Mouse (Mus musculus): ENCODE data around the gene Acvr1b. TPM values are rescaled to one million over a fixed set of nuclear protein-coding genes. Genes with fewer than 3 reads are reported as not detected.
A peak's percentile ranks its signal among the peaks of the same experiment; 100 is the strongest.

The Acvr1b gene
- polyA plus RNA-seq, 1 experiment from 2014 or later: 5.8 TPM

GRCm38 (mm10) chr15:101222897-101223482 lies 49.1 kb downstream of the Acvr1b start:
- Histone ChIP-seq H3K27ac (no peak overlapping the region), H3K36me3 (ENCODE audit: insufficient read depth, low read length) (no peaks in the 10 kb centered on the region), H3K4me2 (ENCODE audit: low read length) (no peak overlapping the region), H3K4me3 (replicated peaks; ENCODE audit: low read depth, low read length) (no peak overlapping the region), H3K4me1 (replicated peaks; ENCODE audit: insufficient read depth, low read length) (peaks cover 12% of the 10 kb centered on the region; the same call in 1 of the 2 replicates), H3K9ac (ENCODE audit: low read depth, low read length) (no peak overlapping the region), H3K27me3 (ENCODE audit: insufficient read depth, low read length) (0 out of 2 replicates have a peak, but pooled peaks cover 9% of the 10 kb centered on the region), H3K9me3 (replicated peaks; ENCODE audit: low read length) (no peaks in the 10 kb centered on the region)
- WGBS: 60% methylated on average over 13 of the region's 13 CpGs
- no peak for DNase-seq (ENCODE audit: low spot score)
- ATAC-seq (replicated peaks; ENCODE audit: low FRiP score, low read depth): no peak
- no peak for TF ChIP-seq CTCF (IDR thresholded peaks at IDR 0.05; ENCODE audit: low read depth)

GRCm38 (mm10) chr15:101223596-101223995 lies 49.7 kb downstream of the Acvr1b start:
- WGBS: 7% methylated on average over 5 of the region's 5 CpGs
- H3K9ac ChIP-seq (ENCODE audit: low read depth, low read length): peak overlapping the region; percentile 77
- peak overlapping the region; percentile 78 for H3K4me3 ChIP-seq (replicated peaks; ENCODE audit: low read depth, low read length)
- TF ChIP-seq CTCF (IDR thresholded peaks at IDR 0.05; ENCODE audit: low read depth): no peak
- H3K27ac ChIP-seq: no peak overlapping the region
- H3K4me1 ChIP-seq (replicated peaks; ENCODE audit: insufficient read depth, low read length): peaks cover 12% of the 10 kb centered on the region; the same call in 1 of the 2 replicates
- no peaks in the 10 kb centered on the region for H3K36me3 ChIP-seq (ENCODE audit: insufficient read depth, low read length)
- DNase-seq (ENCODE audit: low spot score) (no peak), ATAC-seq (replicated peaks; ENCODE audit: low FRiP score, low read depth) (no peak)
- H3K27me3 ChIP-seq (ENCODE audit: insufficient read depth, low read length): 0 out of 2 replicates have a peak, but pooled peaks cover 9% of the 10 kb centered on the region
- H3K9me3 ChIP-seq (replicated peaks; ENCODE audit: low read length): no peaks in the 10 kb centered on the region
- peak overlapping the region; percentile 95 for H3K4me2 ChIP-seq (ENCODE audit: low read length)

GRCm38 (mm10) chr15:101224006-101224906 lies 50.4 kb downstream of the Acvr1b start, which contains the start of gene Grasp:
Gene Grasp, plus strand, starts transcription at chr15:101224188.
- H3K4me1 ChIP-seq (replicated peaks; ENCODE audit: insufficient read depth, low read length): peaks cover 12% of the 10 kb centered on the region; the same call in 1 of the 2 replicates
- under 1% methylated on average over 74 of the region's 77 CpGs for WGBS
- H3K9ac ChIP-seq (ENCODE audit: low read depth, low read length): peak within 1 kb of the TSS; percentile 77
- ATAC-seq (replicated peaks; ENCODE audit: low FRiP score, low read depth) (peak; percentile 78), DNase-seq (ENCODE audit: low spot score) (peak; percentile 92)
- no peaks in the 10 kb centered on the region for H3K9me3 ChIP-seq (replicated peaks; ENCODE audit: low read length)
- peak within 1 kb of the TSS; percentile 95 for H3K4me2 ChIP-seq (ENCODE audit: low read length)
- H3K27ac ChIP-seq: peak within 1 kb of the TSS; percentile 84
- peak; percentile 20; the same call in 1 of the 2 replicates for TF ChIP-seq CTCF (IDR thresholded peaks at IDR 0.05; ENCODE audit: low read depth)
- no peaks in the 10 kb centered on the region for H3K36me3 ChIP-seq (ENCODE audit: insufficient read depth, low read length)
- 0 out of 2 replicates have a peak, but pooled peaks cover 9% of the 10 kb centered on the region for H3K27me3 ChIP-seq (ENCODE audit: insufficient read depth, low read length)
- peak within 1 kb of the TSS; percentile 78 for H3K4me3 ChIP-seq (replicated peaks; ENCODE audit: low read depth, low read length)

GRCm38 (mm10) chr15:101224977-101225376 lies 51.1 kb downstream of the Acvr1b start:
- no peak for TF ChIP-seq CTCF (IDR thresholded peaks at IDR 0.05; ENCODE audit: low read depth)
- no peaks in the 10 kb centered on the region for H3K36me3 ChIP-seq (ENCODE audit: insufficient read depth, low read length)
- 0 out of 2 replicates have a peak, but pooled peaks cover 9% of the 10 kb centered on the region for H3K27me3 ChIP-seq (ENCODE audit: insufficient read depth, low read length)
- peaks cover 12% of the 10 kb centered on the region; the same call in 1 of the 2 replicates for H3K4me1 ChIP-seq (replicated peaks; ENCODE audit: insufficient read depth, low read length)
- peak overlapping the region; percentile 78 for H3K4me3 ChIP-seq (replicated peaks; ENCODE audit: low read depth, low read length)
- DNase-seq (ENCODE audit: low spot score): no peak
- no peaks in the 10 kb centered on the region for H3K9me3 ChIP-seq (replicated peaks; ENCODE audit: low read length)
- 7% methylated on average over 14 of the region's 14 CpGs for WGBS
- H3K27ac ChIP-seq: peak overlapping the region; percentile 84
- peak overlapping the region; percentile 95 for H3K4me2 ChIP-seq (ENCODE audit: low read length)
- H3K9ac ChIP-seq (ENCODE audit: low read depth, low read length): peak overlapping the region; percentile 77
- ATAC-seq (replicated peaks; ENCODE audit: low FRiP score, low read depth): no peak

GRCm38 (mm10) chr15:101227971-101228370 lies 54.1 kb downstream of the Acvr1b start:
- TF ChIP-seq CTCF (IDR thresholded peaks at IDR 0.05; ENCODE audit: low read depth): no peak; the same call in 1 of the 2 replicates
- 0 out of 2 replicates have a peak, but pooled peaks have one; percentile 30 for ATAC-seq (replicated peaks; ENCODE audit: low FRiP score, low read depth)
- H3K36me3 ChIP-seq (ENCODE audit: insufficient read depth, low read length): peaks cover 14% of the 10 kb centered on the region; the same call in 1 of the 2 replicates
- H3K9ac ChIP-seq (ENCODE audit: low read depth, low read length): no peak overlapping the region
- H3K27me3 ChIP-seq (ENCODE audit: insufficient read depth, low read length): 0 out of 2 replicates have a peak, but pooled peaks cover 9% of the 10 kb centered on the region
- peak overlapping the region; percentile 47 for H3K27ac ChIP-seq
- no peaks in the 10 kb centered on the region for H3K9me3 ChIP-seq (replicated peaks; ENCODE audit: low read length)
- H3K4me3 ChIP-seq (replicated peaks; ENCODE audit: low read depth, low read length): no peak overlapping the region
- 21% methylated on average over 7 of the region's 7 CpGs for WGBS
- H3K4me1 ChIP-seq (replicated peaks; ENCODE audit: insufficient read depth, low read length): 0 out of 2 replicates have a peak, but pooled peaks cover 4% of the 10 kb centered on the region
- DNase-seq (ENCODE audit: low spot score): peak; percentile 81
- peak overlapping the region; percentile 30; the same call in 1 of the 2 replicates for H3K4me2 ChIP-seq (ENCODE audit: low read length)
